Mouse (Mus musculus): ENCODE results near the gene Glycam1. TPM values are rescaled to one million over a fixed set of nuclear protein-coding genes. Genes with fewer than 3 reads are reported as not detected.
"Not testable (repeated sequence)": the region's sequence is repeated elsewhere in the genome, so short reads cannot be mapped to it uniquely, and the experiment has no call there.

Glycam1 gene
- total RNA-seq (2021), result 1 to 10 TPM; 1.3 to 1.6 TPM

- no peak for DNase-seq
These were observed at the start of gene Glycam1 for GRCm38 (mm10) chr15:103564981-103565380. Glycam1 (minus strand) TSS chr15:103565081.

- DNase-seq, result peak in 1 of 2 experiments; percentile 2
These were observed 39.6 kb upstream of the Glycam1 start for GRCm38 (mm10) chr15:103604481-103604880.

GRCm38 (mm10) chr15:103590779-103591178 is 25.9 kb upstream of the Glycam1 start:
- DNase-seq, result no peak

- DNase-seq, result not testable (repeated sequence)
These were observed 22.9 kb upstream of the Glycam1 start for GRCm38 (mm10) chr15:103587752-103588151.

- no peak for DNase-seq
These were observed 21.0 kb upstream of the Glycam1 start for GRCm38 (mm10) chr15:103585876-103586275.

GRCm38 (mm10) chr15:103552096-103552690 is 12.7 kb downstream of the Glycam1 start:
- no peak for DNase-seq

GRCm38 (mm10) chr15:103551053-103551452 is 13.8 kb downstream of the Glycam1 start:
- DNase-seq, result no peak

GRCm38 (mm10) chr15:103549475-103549874 is 15.4 kb downstream of the Glycam1 start:
- DNase-seq, result no peak

- no peak for DNase-seq
These were observed 16.9 kb downstream of the Glycam1 start for GRCm38 (mm10) chr15:103547983-103548382.

GRCm38 (mm10) chr15:103542526-103542925 is 22.4 kb downstream of the Glycam1 start:
- no peak for DNase-seq

GRCm38 (mm10) chr15:103540646-103541045 is 24.2 kb downstream of the Glycam1 start:
- no peak for DNase-seq

- no peak for DNase-seq
These were observed 25.6 kb downstream of the Glycam1 start for GRCm38 (mm10) chr15:103539259-103539658.

GRCm38 (mm10) chr15:103537822-103538213 is 27.1 kb downstream of the Glycam1 start, which contains the start of gene Ppp1r1a:
Ppp1r1a (minus strand) TSS chr15:103538003.
- peak; percentile 74 for DNase-seq

GRCm38 (mm10) chr15:103537011-103537821 is 27.7 kb downstream of the Glycam1 start:
- peak; percentile 59 to 75 for DNase-seq

GRCm38 (mm10) chr15:103536456-103536855 is 28.4 kb downstream of the Glycam1 start:
- DNase-seq, result no peak

GRCm38 (mm10) chr15:103535786-103536185 is 29.1 kb downstream of the Glycam1 start:
- DNase-seq, result no peak

GRCm38 (mm10) chr15:103535030-103535429 is 29.9 kb downstream of the Glycam1 start:
- DNase-seq, result no peak

GRCm38 (mm10) chr15:103534054-103534620 is 30.7 kb downstream of the Glycam1 start:
- no peak for DNase-seq

GRCm38 (mm10) chr15:103530372-103530771 is 34.5 kb downstream of the Glycam1 start:
- peak; percentile 47 to 63 for DNase-seq

GRCm38 (mm10) chr15:103523156-103523555 is 41.7 kb downstream of the Glycam1 start:
- no peak for DNase-seq

- peak in 1 of 2 experiments; percentile 17 for DNase-seq
These were observed 42.3 kb downstream of the Glycam1 start for GRCm38 (mm10) chr15:103522458-103523099.

All from layer of hippocampus, postnatal 36 days (tissue).